Mouse (Mus musculus) hindlimb bud, embryonic 11.5 days (tissue): ENCODE results near the gene Ddx31.

ENCODE experiments used
- DNase-seq: peaks from one replicate; pipeline ENCODE4 v3.0.0-alpha.2; 2012; ENCODE audit warnings: low read depth, low spot score; ENCODE audit errors: extremely low spot score

Ddx31 gene

GRCm38 (mm10) chr2:28860678-28861423 is 20.6 kb downstream of the Ddx31 start:
- DNase-seq = no peak

GRCm38 (mm10) chr2:28863857-28864256 is 23.7 kb downstream of the Ddx31 start:
- no peak for DNase-seq

- DNase-seq = no peak
Observed at GRCm38 (mm10) chr2:28867495-28867894, 27.3 kb downstream of the Ddx31 start.

- no peak for DNase-seq
Observed at GRCm38 (mm10) chr2:28875554-28875953, 35.3 kb downstream of the Ddx31 start.

- DNase-seq = no peak
Observed at GRCm38 (mm10) chr2:28881275-28881674, 41.1 kb downstream of the Ddx31 start.

GRCm38 (mm10) chr2:28882047-28882446 is 41.8 kb downstream of the Ddx31 start:
- DNase-seq = no peak

- DNase-seq = no peak
Observed at GRCm38 (mm10) chr2:28882826-28883485, 42.8 kb downstream of the Ddx31 start.

GRCm38 (mm10) chr2:28884914-28885313 is 44.7 kb downstream of the Ddx31 start:
- DNase-seq = no peak

- DNase-seq = no peak
Observed at GRCm38 (mm10) chr2:28892796-28893195, 52.6 kb downstream of the Ddx31 start.

GRCm38 (mm10) chr2:28893526-28893925 is 53.3 kb downstream of the Ddx31 start:
- DNase-seq = no peak

- no peak for DNase-seq
Observed at GRCm38 (mm10) chr2:28895876-28896275, 55.7 kb downstream of the Ddx31 start.

GRCm38 (mm10) chr2:28897340-28897899 is 57.2 kb downstream of the Ddx31 start:
- no peak for DNase-seq

- no peak for DNase-seq
Observed at GRCm38 (mm10) chr2:28902291-28902690, 62.1 kb downstream of the Ddx31 start.

GRCm38 (mm10) chr2:28903871-28904270 is 63.7 kb downstream of the Ddx31 start:
- DNase-seq = no peak

- DNase-seq = no peak
Observed at GRCm38 (mm10) chr2:28904786-28905185, 64.6 kb downstream of the Ddx31 start.

- no peak for DNase-seq
Observed at GRCm38 (mm10) chr2:28905561-28905960, 65.4 kb downstream of the Ddx31 start.

GRCm38 (mm10) chr2:28907691-28908388 is 67.6 kb downstream of the Ddx31 start:
- no peak for DNase-seq

GRCm38 (mm10) chr2:28908389-28909153 is 68.4 kb downstream of the Ddx31 start:
- DNase-seq = no peak

- no peak for DNase-seq
Observed at GRCm38 (mm10) chr2:28909186-28909817, 69.1 kb downstream of the Ddx31 start.
